Comparison of ENCODE assay signal across 17 mouse cellular contexts in the genomic region with DNA sequence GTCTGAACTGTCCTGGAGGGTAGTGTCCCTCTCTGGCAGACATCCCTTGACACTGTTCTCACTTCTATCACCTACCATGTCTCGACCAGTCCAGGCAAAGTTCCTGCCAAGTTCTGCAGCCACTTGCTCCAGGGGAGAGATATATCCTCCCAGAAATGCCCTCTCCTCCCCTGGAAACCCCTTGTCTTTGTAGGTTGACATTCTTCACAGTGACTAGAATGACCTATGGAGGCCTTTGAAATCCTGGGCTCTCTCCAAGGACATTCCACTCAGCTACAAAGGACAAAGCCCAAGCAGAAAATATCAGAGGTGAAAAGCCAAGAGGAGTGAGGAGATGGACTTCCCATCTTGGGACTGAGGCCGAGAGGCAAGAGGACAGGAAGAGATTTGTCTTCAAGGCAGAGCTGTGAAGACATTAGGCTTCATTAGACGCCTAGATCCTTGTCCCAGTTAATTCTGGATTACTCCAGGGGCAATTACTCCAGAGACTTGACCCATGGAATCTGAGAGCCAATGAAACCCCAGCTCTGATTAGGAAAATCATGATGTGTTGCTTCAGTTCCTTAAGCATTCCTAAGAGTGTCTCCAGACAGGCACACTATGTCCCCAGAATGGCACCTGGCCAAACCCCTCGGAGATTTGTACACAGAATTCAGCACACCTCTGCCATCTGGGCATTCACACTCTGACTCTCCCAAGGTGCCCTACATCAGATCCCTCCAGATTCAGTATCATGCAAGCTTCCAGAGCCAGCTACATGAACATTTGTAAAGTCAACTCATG. TPM values are rescaled to one million over a fixed set of nuclear protein-coding genes. Genes with fewer than 3 reads are reported as not detected.
DNase-seq lines count a peak whose midpoint lies in the region; TF ChIP-seq lines count a peak whose summit lies in the region.
"Had no signal": no experiment of that assay in that cellular context is flagged by ENCODE, and none has a peak within 500 bp of the region (broad histone marks: within the 10 kb centered on the region; RNA-seq: fewer than 3 reads in every experiment).

No protein-coding gene starts in this region.

- no peak for TF ChIP-seq POLR2A in kidney, adult 2 months (IDR thresholded peaks at IDR 0.05; ENCODE audit: low read depth, low read length)

- no peak overlapping the region for H3K4me3 ChIP-seq in kidney, adult 2 months (ENCODE audit: insufficient read depth, low read depth, low read length)
- H3K4me3 ChIP-seq: forebrain, embryonic 12.5 days; heart, embryonic 13.5 days; limb, embryonic 15.5 days; midbrain, embryonic 15.5 days; stomach, embryonic 15.5 days had no signal

- no peak for TF ChIP-seq CTCF in kidney, adult 2 months (conservative IDR thresholded peaks at IDR 0.05; ENCODE audit: insufficient read depth, insufficient read length, low read depth, low read length)

- DNase-seq in cerebellum, adult 18-20 months = peak; percentile 34 to 44
- DNase-seq in cerebellum, adult 9-10 months = no peak
- peak; percentile 84 for DNase-seq in kidney, adult 2 months
- no peak for DNase-seq in kidney, postnatal 4 days
- peak; percentile 71 for DNase-seq in adrenal gland, postnatal 14 days
- DNase-seq in kidney, postnatal 25 days = peak; percentile 54 to 72
- DNase-seq in MN1 (ENCODE audit: low spot score) = no peak
- no peak for DNase-seq in urinary bladder, postnatal 14 days (ENCODE audit: low spot score)
- DNase-seq: gastrocnemius, postnatal 36 days; liver, postnatal 0 days; spleen, adult 18-20 months had no signal

- WGBS in kidney, adult 2 months = 45% methylated on average over 4 of the region's 4 CpGs

- H3K4me1 ChIP-seq in kidney, adult 2 months (ENCODE audit: control insufficient read depth, insufficient read depth, low read length) = peaks cover 3% of the 10 kb centered on the region; the same call in 1 of the 2 replicates
- H3K4me1 ChIP-seq: forebrain, embryonic 12.5 days; midbrain, embryonic 15.5 days had no signal

- H3K27me3 ChIP-seq in kidney, adult 2 months (replicated peaks; ENCODE audit: control insufficient read depth, insufficient read depth, low read length) = no peaks in the 10 kb centered on the region
- H3K27me3 ChIP-seq: forebrain, embryonic 12.5 days; heart, embryonic 13.5 days; limb, embryonic 15.5 days; midbrain, embryonic 15.5 days; stomach, embryonic 15.5 days had no signal

- peak overlapping the region; percentile 3; the same call in 1 of the 2 replicates for H3K27ac ChIP-seq in kidney, adult 2 months (ENCODE audit: insufficient read depth, low read depth, low read length)
- H3K27ac ChIP-seq: forebrain, embryonic 12.5 days; heart, embryonic 13.5 days; hindbrain, postnatal 0 days; limb, embryonic 15.5 days; midbrain, embryonic 15.5 days; stomach, embryonic 15.5 days had no signal

- no peaks in the 10 kb centered on the region for H3K36me3 ChIP-seq in kidney, adult 2 months (ENCODE audit: control insufficient read depth, insufficient read depth, low read length)
- H3K36me3 ChIP-seq: forebrain, embryonic 12.5 days; heart, embryonic 13.5 days; limb, embryonic 15.5 days; midbrain, embryonic 15.5 days; stomach, embryonic 15.5 days had no signal

RNA-seq across cellular contexts. Expression of a gene that starts 20.2 kb away (rescaled TPM):
- 13.8 and 17.6 TPM in 2 replicates for polyA plus RNA-seq in kidney, adult 2 months (2012; rRNA removed)
- 34.3 and 55.1 TPM in 2 replicates for total RNA-seq in adrenal gland, postnatal 14 days (2021)

Comparison
In these comparisons a context has a peak if more than half of its experiments do, and no peak if none do; other contexts are left out.
1. DNase-seq: peak in cerebellum, adult 18-20 months (2 of 2), kidney, adult 2 months (single experiment), adrenal gland, postnatal 14 days (single experiment) and kidney, postnatal 25 days (2 of 2); none in cerebellum, adult 9-10 months (single experiment), kidney, postnatal 4 days (0 of 2), MN1 (single experiment) and urinary bladder, postnatal 14 days (single experiment).